Comparison of ENCODE assay signal across 13 mouse cellular contexts in the genomic region with DNA sequence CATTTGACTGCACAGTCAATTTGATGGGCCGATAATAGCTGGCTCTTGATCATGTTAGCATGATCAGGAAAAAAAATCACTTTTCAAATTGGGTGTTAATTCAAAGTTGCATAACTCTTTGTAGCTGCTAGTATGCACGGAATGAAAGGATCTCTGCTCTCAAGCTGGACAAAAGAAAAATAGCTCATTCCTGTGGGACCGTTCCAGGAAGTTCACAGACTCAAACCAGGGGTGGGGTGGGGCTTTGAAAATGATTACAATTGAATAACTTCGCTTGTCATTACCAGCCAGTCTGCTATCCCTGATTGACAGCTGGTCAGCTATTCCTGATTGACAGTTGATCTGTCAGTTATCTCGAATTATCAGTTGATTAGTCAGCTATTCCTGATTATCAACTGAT.
"Had no signal": no experiment of that assay in that cellular context is flagged by ENCODE, and none has a peak within 500 bp of the region (broad histone marks: within the 10 kb centered on the region; RNA-seq: fewer than 3 reads in every experiment).

No protein-coding gene starts in this region.

- H3K4me1 ChIP-seq: midbrain, embryonic 10.5 days had no signal

- H3K9ac ChIP-seq: limb, embryonic 15.5 days; liver, embryonic 12.5 days; neural tube, embryonic 15.5 days had no signal

- H3K27ac ChIP-seq: left cerebral cortex, adult 2 months; limb, embryonic 15.5 days; liver, embryonic 12.5 days; midbrain, embryonic 10.5 days; neural tube, embryonic 15.5 days; stomach, postnatal 0 days had no signal

- H3K4me3 ChIP-seq: limb, embryonic 15.5 days; liver, embryonic 12.5 days; midbrain, embryonic 10.5 days; myocyte; neural tube, embryonic 15.5 days had no signal

- ATAC-seq: liver, embryonic 12.5 days had no signal

- DNase-seq: kidney, adult 9 months; kidney, postnatal 14 days; midbrain, embryonic 14.5 days; right cerebral cortex, adult 18-20 months; right cerebral cortex, postnatal 25 days; thymus, postnatal 14 days had no signal

- H3K9me3 ChIP-seq: limb, embryonic 15.5 days; liver, embryonic 12.5 days; midbrain, embryonic 10.5 days; neural tube, embryonic 15.5 days had no signal

- H3K4me2 ChIP-seq: limb, embryonic 15.5 days; liver, embryonic 12.5 days; neural tube, embryonic 15.5 days had no signal

- H3K27me3 ChIP-seq: neural tube, embryonic 15.5 days had no signal

- H3K36me3 ChIP-seq: limb, embryonic 15.5 days; liver, embryonic 12.5 days; midbrain, embryonic 10.5 days; neural tube, embryonic 15.5 days had no signal
